In genomic region chr14:54197740-54198139, GRCm38 (mm10) we compare ENCODE assay signal across 14 mouse cellular contexts.
"Had no signal": no experiment of that assay in that cellular context is flagged by ENCODE, and none has a peak within 500 bp of the region (broad histone marks: within the 10 kb centered on the region; RNA-seq: fewer than 3 reads in every experiment).

No protein-coding gene starts in this region.

- H3K4me3 ChIP-seq: kidney, embryonic 15.5 days; limb, embryonic 13.5 days; liver, embryonic 12.5 days; lung, embryonic 15.5 days; midbrain, embryonic 10.5 days; neural tube, embryonic 13.5 days had no signal

- DNase-seq: kidney, adult 2 months; kidney, postnatal 14 days; layer of hippocampus, postnatal 36 days; midbrain, embryonic 14.5 days; right cerebral cortex, postnatal 25 days; thymus, adult 18-20 months; thymus, postnatal 25 days had no signal

- H3K9ac ChIP-seq: kidney, embryonic 15.5 days; limb, embryonic 13.5 days; liver, embryonic 12.5 days; lung, embryonic 15.5 days; neural tube, embryonic 13.5 days had no signal

- H3K4me2 ChIP-seq: kidney, embryonic 15.5 days; limb, embryonic 13.5 days; liver, embryonic 12.5 days; lung, embryonic 15.5 days; neural tube, embryonic 13.5 days had no signal

- H3K27me3 ChIP-seq: kidney, embryonic 15.5 days; limb, embryonic 13.5 days; lung, embryonic 15.5 days; neural tube, embryonic 13.5 days had no signal

- H3K36me3 ChIP-seq: kidney, embryonic 15.5 days; limb, embryonic 13.5 days; liver, embryonic 12.5 days; lung, embryonic 15.5 days; midbrain, embryonic 10.5 days; neural tube, embryonic 13.5 days had no signal

- ATAC-seq: intestine, embryonic 16.5 days; liver, embryonic 12.5 days had no signal

- H3K9me3 ChIP-seq: kidney, embryonic 15.5 days; limb, embryonic 13.5 days; liver, embryonic 12.5 days; lung, embryonic 15.5 days; midbrain, embryonic 10.5 days; neural tube, embryonic 13.5 days had no signal

- H3K27ac ChIP-seq: kidney, embryonic 15.5 days; limb, embryonic 13.5 days; liver, embryonic 12.5 days; lung, embryonic 15.5 days; midbrain, embryonic 10.5 days; neural tube, embryonic 13.5 days had no signal
